In genomic region chr17:47754246-47754645, GRCm38 (mm10) we compare ENCODE assay signal across 9 mouse cellular contexts. TPM values are rescaled to one million over a fixed set of nuclear protein-coding genes. Genes with fewer than 3 reads are reported as not detected.
DNase-seq lines count a peak whose midpoint lies in the region; ATAC-seq and TF ChIP-seq lines count a peak whose summit lies in the region.
"Had no signal": no experiment of that assay in that cellular context is flagged by ENCODE, and none has a peak within 500 bp of the region (broad histone marks: within the 10 kb centered on the region; RNA-seq: fewer than 3 reads in every experiment).

No protein-coding gene starts in this region.

- TF ChIP-seq EP300 in CH12.LX (IDR thresholded peaks at IDR 0.05; ENCODE audit: low read length) = peak; percentile 81
- TF ChIP-seq EP300 in heart, postnatal 0 days (IDR thresholded peaks at IDR 0.05; ENCODE audit: low read depth) = no peak

- peak overlapping the region; percentile 74 for H3K27ac ChIP-seq in CH12.LX (ENCODE audit: insufficient read depth, low read depth)
- H3K27ac ChIP-seq in heart, postnatal 0 days (ENCODE audit: low read depth) = 0 out of 2 replicates have a peak overlapping the region, but pooled peaks have one; percentile 20
- no peak overlapping the region for H3K27ac ChIP-seq in forebrain, embryonic 12.5 days
- H3K27ac ChIP-seq in forebrain, embryonic 15.5 days (replicated peaks) = no peak overlapping the region
- H3K27ac ChIP-seq: kidney, postnatal 0 days had no signal

- no peak overlapping the region for H3K4me3 ChIP-seq in CH12.LX (replicated peaks in 1 of 3; ENCODE audit: low read depth in 2 of 3, low read length in 2 of 3, poor library complexity in 1 of 3)
- no peak overlapping the region for H3K4me3 ChIP-seq in heart, postnatal 0 days (ENCODE audit: low read depth, low read length)
- H3K4me3 ChIP-seq in forebrain, embryonic 12.5 days (replicated peaks) = no peak overlapping the region
- no peak overlapping the region for H3K4me3 ChIP-seq in forebrain, embryonic 15.5 days

- TF ChIP-seq RAD21 in CH12.LX (IDR thresholded peaks at IDR 0.05; ENCODE audit: low read depth, low read length) = no peak

- H3K27me3 ChIP-seq in CH12.LX (replicated peaks) = no peaks in the 10 kb centered on the region
- no peaks in the 10 kb centered on the region for H3K27me3 ChIP-seq in heart, postnatal 0 days (ENCODE audit: control insufficient read depth, insufficient read depth, low read length)
- no peaks in the 10 kb centered on the region for H3K27me3 ChIP-seq in forebrain, embryonic 12.5 days
- H3K27me3 ChIP-seq in forebrain, embryonic 15.5 days = no peaks in the 10 kb centered on the region

- 63% methylated on average over 13 of the region's 13 CpGs for WGBS in heart, postnatal 0 days
- WGBS in forebrain, embryonic 12.5 days = 87% methylated on average over 11 of the region's 13 CpGs
- WGBS in forebrain, embryonic 15.5 days = 87% methylated on average over 12 of the region's 13 CpGs

- dilution Hi-C loops in CH12.LX (cut with MboI; ENCODE audit: extremely low pct_ligation_motif_present, extremely low pct_unique_long_range_greater_than_20kb, low sequenced_read_pairs) = no loop called here

- H3K4me2 ChIP-seq in CH12.LX (ENCODE audit: insufficient read depth, low read depth, poor library complexity, severe bottlenecking) = peak overlapping the region; percentile 24
- H3K4me2 ChIP-seq in heart, postnatal 0 days (ENCODE audit: low read depth, low read length) = no peak overlapping the region
- no peak overlapping the region for H3K4me2 ChIP-seq in forebrain, embryonic 12.5 days
- no peak overlapping the region for H3K4me2 ChIP-seq in forebrain, embryonic 15.5 days (replicated peaks)

- no peak for ATAC-seq in heart, postnatal 0 days (ENCODE audit: insufficient read depth, low read depth)
- ATAC-seq in forebrain, embryonic 12.5 days (ENCODE audit: low FRiP score) = no peak
- ATAC-seq in forebrain, embryonic 15.5 days (replicated peaks) = no peak
- ATAC-seq in CD4-positive, CD25-positive, alpha-beta regulatory T cell, adult 4 months = no peak

- in situ Hi-C loops in CH12.LX (cut with MboI; ENCODE audit: low pct_ligation_motif_present, low pct_unique_long_range_greater_than_20kb, low sequenced_read_pairs) = no loop called here

- DNase-seq in 416B (ENCODE audit: low read depth) (peak; percentile 95), CH12.LX (ENCODE audit: extremely low read depth) (peak; percentile 91)
- no peak for DNase-seq in heart, postnatal 0 days (ENCODE audit: low spot score)
- DNase-seq in lung, postnatal 36 days = peak; percentile 86
- DNase-seq in left cerebral cortex, adult 8-10 months (ENCODE audit: low spot score in 2 of 2) = no peak

- H3K79me2 ChIP-seq in CH12.LX (replicated peaks; ENCODE audit: control insufficient read depth, extremely low read depth, insufficient read depth, poor library complexity, severe bottlenecking) = peaks cover 43% of the 10 kb centered on the region

- H3K36me3 ChIP-seq in CH12.LX (replicated peaks in 1 of 2; ENCODE audit: control insufficient read depth in 1 of 2, insufficient read depth in 1 of 2, low read length in 1 of 2) = peaks cover 5 to 35% of the 10 kb centered on the region in 2 experiments
- H3K36me3 ChIP-seq in heart, postnatal 0 days (replicated peaks; ENCODE audit: control insufficient read depth, insufficient read depth, low read length) = peaks cover 8% of the 10 kb centered on the region; the same call in 1 of the 2 replicates
- no peaks in the 10 kb centered on the region for H3K36me3 ChIP-seq in forebrain, embryonic 12.5 days (replicated peaks)
- no peaks in the 10 kb centered on the region for H3K36me3 ChIP-seq in forebrain, embryonic 15.5 days

- H3K9ac ChIP-seq in CH12.LX (ENCODE audit: insufficient read depth, low read depth) = peak overlapping the region; percentile 47; the same call in 1 of the 2 replicates
- H3K9ac ChIP-seq in heart, postnatal 0 days (replicated peaks; ENCODE audit: low read depth, low read length) = no peak overlapping the region
- no peak overlapping the region for H3K9ac ChIP-seq in forebrain, embryonic 12.5 days
- no peak overlapping the region for H3K9ac ChIP-seq in forebrain, embryonic 15.5 days (replicated peaks)

- H3K9me3 ChIP-seq in CH12.LX (replicated peaks; ENCODE audit: low read length) = peaks cover 12% of the 10 kb centered on the region
- H3K9me3 ChIP-seq in heart, postnatal 0 days (replicated peaks; ENCODE audit: control insufficient read depth, low read length) = no peaks in the 10 kb centered on the region
- H3K9me3 ChIP-seq in forebrain, embryonic 12.5 days = no peaks in the 10 kb centered on the region
- H3K9me3 ChIP-seq in forebrain, embryonic 15.5 days = no peaks in the 10 kb centered on the region

- peaks cover 41 to 86% of the 10 kb centered on the region in 2 experiments for H3K4me1 ChIP-seq in CH12.LX (ENCODE audit: control insufficient read depth in 1 of 2, insufficient read depth in 2 of 2)
- peaks cover 27% of the 10 kb centered on the region for H3K4me1 ChIP-seq in heart, postnatal 0 days (ENCODE audit: control insufficient read depth, insufficient read depth)
- no peaks in the 10 kb centered on the region for H3K4me1 ChIP-seq in forebrain, embryonic 12.5 days
- no peaks in the 10 kb centered on the region for H3K4me1 ChIP-seq in forebrain, embryonic 15.5 days

- 0 out of 2 replicates have a peak, but pooled peaks have one; percentile 31 for TF ChIP-seq POLR2A in CH12.LX (IDR thresholded peaks at IDR 0.05; ENCODE audit: low read depth, low read length)

- TF ChIP-seq CTCF in CH12.LX (conservative IDR thresholded peaks at IDR 0.05 in 1 of 2, IDR thresholded peaks at IDR 0.05 in 1 of 2; ENCODE audit: low read depth in 2 of 2, low read length in 2 of 2) = no peak
- no peak for TF ChIP-seq CTCF in heart, postnatal 0 days (IDR thresholded peaks at IDR 0.05; ENCODE audit: low read depth)

TF ChIP-seq in CH12.LX, 34 proteins besides CTCF, POLR2A, EP300 and RAD21 (continues in another document):
- TF ChIP-seq NRF1 (IDR thresholded peaks at IDR 0.05; ENCODE audit: low read depth, low read length) (no peak), SIN3A (IDR thresholded peaks at IDR 0.05; ENCODE audit: low read length) (no peak; the same call in 1 of the 2 replicates), TCF12 (IDR thresholded peaks at IDR 0.05; ENCODE audit: low read depth, low read length) (peak; percentile 89), ZKSCAN1 (IDR thresholded peaks at IDR 0.05; ENCODE audit: borderline replicate concordance, low read depth, low read length) (no peak), IRF4 (IDR thresholded peaks at IDR 0.05; ENCODE audit: low read depth, low read length) (peak; percentile 84), MEF2A (IDR thresholded peaks at IDR 0.05; ENCODE audit: borderline replicate concordance, low read depth, low read length) (peak; percentile 83), MAFK (IDR thresholded peaks at IDR 0.05; ENCODE audit: insufficient replicate concordance, low read length) (0 out of 2 replicates have a peak, but pooled peaks have one; percentile 30)

RNA-seq across cellular contexts. Expression of gene Tfeb, which starts 17.4 kb away (rescaled TPM):
- total RNA-seq in CH12.LX (2012; rRNA removed) (49.3 and 57.3 TPM in 2 replicates), CH12.LX (2014; rRNA removed) (26.9 and 29.1 TPM in 2 replicates)
- polyA plus RNA-seq in CH12.LX (2012; ENCODE audit: insufficient read length, low read depth) = 39.9 and 41.3 TPM in 2 replicates
- 42.4 and 57.5 TPM in 2 replicates for total RNA-seq in heart, postnatal 0 days (2014; rRNA removed; ENCODE audit: low replicate concordance)
- polyA plus RNA-seq in heart, postnatal 0 days (2015; fragmentation: Nextera tagmentation; extraction: Ambion mirVana) = 26.9 and 27.9 TPM in 2 replicates
- polyA plus RNA-seq in forebrain, embryonic 12.5 days (2016; fragmentation: Nextera tagmentation; extraction: Ambion mirVana) = 1.7 and 2.4 TPM in 2 replicates
- polyA plus RNA-seq in forebrain, embryonic 15.5 days (2015; fragmentation: Nextera tagmentation; extraction: Ambion mirVana) = 2.0 and 2.3 TPM in 2 replicates
- 10 to 100 TPM; 12.3 to 17.8 (median 15.1) TPM for total RNA-seq in left cerebral cortex, adult 8-10 months (2022)
- polyA plus RNA-seq in CD4-positive, CD25-positive, alpha-beta regulatory T cell, adult 4 months (2017; shearing (Covaris generic)) = 1 to 10 TPM; 5.2 to 5.7 TPM

RNA-seq across cellular contexts. Expression of gene Pgc, which starts 27.6 kb away (rescaled TPM):
- not detected in 2 replicates for total RNA-seq in CH12.LX (2012; rRNA removed)
- not detected in 2 replicates for total RNA-seq in CH12.LX (2014; rRNA removed)
- polyA plus RNA-seq in CH12.LX (2012; ENCODE audit: insufficient read length, low read depth) = not detected in 2 replicates
- 0.35 TPM in 1 of 2 replicates, not detected in the other for total RNA-seq in heart, postnatal 0 days (2014; rRNA removed; ENCODE audit: low replicate concordance)
- polyA plus RNA-seq in heart, postnatal 0 days (2015; fragmentation: Nextera tagmentation; extraction: Ambion mirVana) = not detected in 2 replicates
- polyA plus RNA-seq in forebrain, embryonic 12.5 days (2016; fragmentation: Nextera tagmentation; extraction: Ambion mirVana) = not detected in 2 replicates
- polyA plus RNA-seq in forebrain, embryonic 15.5 days (2015; fragmentation: Nextera tagmentation; extraction: Ambion mirVana) = not detected in 2 replicates
- total RNA-seq in left cerebral cortex, adult 8-10 months (2022) = not detected
- not detected for polyA plus RNA-seq in CD4-positive, CD25-positive, alpha-beta regulatory T cell, adult 4 months (2017; shearing (Covaris generic))

RNA-seq across cellular contexts. Expression of gene Prickle4, which starts 59.7 kb away (rescaled TPM):
- total RNA-seq in CH12.LX (2012; rRNA removed) = 0.21 and 0.30 TPM in 2 replicates
- total RNA-seq in CH12.LX (2014; rRNA removed) = not detected in 2 replicates
- polyA plus RNA-seq in CH12.LX (2012; ENCODE audit: insufficient read length, low read depth) = 0.29 and 0.55 TPM in 2 replicates
- 9.9 TPM in 1 of 2 replicates, not detected in the other for total RNA-seq in heart, postnatal 0 days (2014; rRNA removed; ENCODE audit: low replicate concordance)
- polyA plus RNA-seq in heart, postnatal 0 days (2015; fragmentation: Nextera tagmentation; extraction: Ambion mirVana) = 0.36 and 0.93 TPM in 2 replicates
- 0.91 and 1.0 TPM in 2 replicates for polyA plus RNA-seq in forebrain, embryonic 12.5 days (2016; fragmentation: Nextera tagmentation; extraction: Ambion mirVana)
- polyA plus RNA-seq in forebrain, embryonic 15.5 days (2015; fragmentation: Nextera tagmentation; extraction: Ambion mirVana) = 0.88 and 0.97 TPM in 2 replicates
- 1 to 10 TPM; 1.8 to 5.2 (median 4.3) TPM for total RNA-seq in left cerebral cortex, adult 8-10 months (2022)
- polyA plus RNA-seq in CD4-positive, CD25-positive, alpha-beta regulatory T cell, adult 4 months (2017; shearing (Covaris generic)) = not detected

RNA-seq across cellular contexts. Expression of gene Gm21981, which starts 60.0 kb away (rescaled TPM):
- 0.25 and 0.59 TPM in 2 replicates for total RNA-seq in CH12.LX (2012; rRNA removed)
- 0.11 and 0.12 TPM in 2 replicates for total RNA-seq in CH12.LX (2014; rRNA removed)
- polyA plus RNA-seq in CH12.LX (2012; ENCODE audit: insufficient read length, low read depth) = 0.15 TPM in 1 of 2 replicates, not detected in the other
- 0.12 TPM in 1 of 2 replicates, not detected in the other for total RNA-seq in heart, postnatal 0 days (2014; rRNA removed; ENCODE audit: low replicate concordance)
- 0.19 and 0.22 TPM in 2 replicates for polyA plus RNA-seq in heart, postnatal 0 days (2015; fragmentation: Nextera tagmentation; extraction: Ambion mirVana)
- polyA plus RNA-seq in forebrain, embryonic 12.5 days (2016; fragmentation: Nextera tagmentation; extraction: Ambion mirVana) = 0.40 and 0.60 TPM in 2 replicates
- 0.33 and 0.73 TPM in 2 replicates for polyA plus RNA-seq in forebrain, embryonic 15.5 days (2015; fragmentation: Nextera tagmentation; extraction: Ambion mirVana)
- total RNA-seq in left cerebral cortex, adult 8-10 months (2022) = 1 to 10 TPM; 2.4 to 4.9 (median 4.1) TPM
- polyA plus RNA-seq in CD4-positive, CD25-positive, alpha-beta regulatory T cell, adult 4 months (2017; shearing (Covaris generic)) = not detected

Comparison
In these comparisons a context has a peak if more than half of its experiments do, and no peak if none do; other contexts are left out.
1. DNase-seq: peak in 416B (single experiment), CH12.LX (single experiment) and lung, postnatal 36 days (single experiment); none in heart, postnatal 0 days (single experiment) and left cerebral cortex, adult 8-10 months (0 of 2).
2. H3K27ac ChIP-seq: peak in CH12.LX (single experiment) and heart, postnatal 0 days (single experiment); none in forebrain, embryonic 12.5 days (single experiment) and forebrain, embryonic 15.5 days (single experiment).